Mouse (Mus musculus): ENCODE measurements around the gene Osmr.
"Not testable (repeated sequence)": the region's sequence is repeated elsewhere in the genome, so short reads cannot be mapped to it uniquely, and the experiment has no call there.

Gene Osmr

DNA sequence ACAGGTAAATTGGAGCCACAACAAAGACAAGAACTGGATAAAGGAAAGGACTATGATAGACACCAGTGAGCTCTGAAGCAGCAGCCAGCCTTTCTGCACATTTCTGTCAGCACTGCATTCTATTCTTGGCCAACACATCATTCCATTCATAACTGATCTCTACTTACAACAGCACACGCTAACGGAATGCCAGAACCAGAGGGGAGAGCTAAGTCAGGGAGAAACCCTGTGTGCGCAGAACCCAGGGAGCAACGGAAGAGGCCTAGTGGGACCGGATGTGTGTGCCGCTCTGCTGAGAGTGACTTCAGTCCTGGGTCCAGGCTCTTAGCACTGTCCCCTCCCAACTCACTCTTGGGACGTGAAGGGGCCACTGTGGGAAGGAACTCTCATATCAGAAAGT is 13.2 kb downstream of the Osmr start:
- no peak for DNase-seq (ENCODE audit: low spot score)

DNA sequence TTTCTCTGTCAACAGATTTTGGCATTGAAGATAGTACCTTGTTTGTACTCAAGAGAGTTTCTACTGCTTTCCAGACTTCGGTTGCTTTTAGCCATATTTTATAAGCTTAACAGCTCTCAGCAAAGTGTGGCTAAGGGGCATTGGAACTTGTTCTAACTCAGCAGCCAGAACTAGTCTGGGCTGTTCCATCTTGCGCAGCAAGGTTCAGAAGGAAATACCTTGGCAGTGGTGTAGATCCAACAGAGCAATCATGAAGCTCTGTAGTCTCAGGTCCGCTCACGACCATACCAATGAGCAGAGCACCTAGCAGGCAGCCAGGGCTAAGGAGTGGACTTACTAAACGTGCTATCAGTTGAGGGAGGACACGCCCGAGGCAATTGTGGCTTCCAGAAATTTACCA is 15.0 kb downstream of the Osmr start:
- DNase-seq (ENCODE audit: low spot score) = no peak

DNA sequence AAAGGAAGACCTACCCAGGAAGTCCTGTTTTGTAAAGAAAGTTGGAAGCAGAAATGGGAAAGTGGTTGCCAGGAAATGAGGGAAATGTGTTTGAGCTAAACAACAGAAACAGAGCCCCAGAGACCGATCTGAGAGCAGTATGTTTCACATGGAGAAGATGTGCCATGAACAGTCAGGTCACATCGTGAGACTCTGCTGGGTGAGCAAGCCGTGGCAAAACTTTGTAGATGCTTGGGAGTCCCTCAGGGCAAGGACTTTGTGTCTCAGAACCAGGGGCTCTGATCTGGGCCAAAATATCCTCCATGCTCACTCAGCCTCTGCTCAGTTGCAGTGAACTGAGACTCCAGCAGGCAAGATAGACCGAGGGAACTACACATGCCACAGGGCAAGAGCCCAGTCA is 15.9 kb downstream of the Osmr start:
- DNase-seq (ENCODE audit: low spot score) = no peak

DNA sequence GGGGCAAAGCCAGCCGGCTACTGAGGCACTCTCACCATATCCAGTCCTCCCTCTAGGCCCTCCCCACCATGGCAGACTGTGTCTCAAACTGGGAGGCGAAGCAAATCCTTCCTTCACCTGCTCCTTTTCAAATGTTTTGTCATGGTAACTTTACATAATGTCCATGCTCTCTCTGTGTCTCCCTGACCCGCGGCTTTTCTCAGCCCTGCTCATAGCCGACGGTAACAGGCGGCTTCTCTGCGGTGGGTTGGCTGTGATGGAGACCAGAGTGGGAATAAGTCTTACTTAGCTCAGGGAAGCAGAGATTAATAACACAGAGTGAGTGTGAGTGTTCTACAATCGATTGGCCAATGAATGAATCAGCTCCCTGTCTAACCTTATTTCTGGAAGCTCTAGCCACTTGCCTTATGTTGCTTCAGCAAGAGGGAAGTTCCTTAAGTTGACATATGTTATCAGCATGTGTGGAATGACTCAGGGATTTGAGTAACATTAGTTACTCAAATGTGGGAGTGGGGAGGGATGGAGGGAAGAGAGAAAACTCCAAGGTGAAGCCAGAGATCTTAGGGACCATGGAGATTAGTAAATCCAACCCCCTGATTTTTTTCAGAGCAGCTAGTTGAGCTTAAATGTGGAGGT is 17.4 kb downstream of the Osmr start:
- no peak for DNase-seq (ENCODE audit: low spot score)

DNA sequence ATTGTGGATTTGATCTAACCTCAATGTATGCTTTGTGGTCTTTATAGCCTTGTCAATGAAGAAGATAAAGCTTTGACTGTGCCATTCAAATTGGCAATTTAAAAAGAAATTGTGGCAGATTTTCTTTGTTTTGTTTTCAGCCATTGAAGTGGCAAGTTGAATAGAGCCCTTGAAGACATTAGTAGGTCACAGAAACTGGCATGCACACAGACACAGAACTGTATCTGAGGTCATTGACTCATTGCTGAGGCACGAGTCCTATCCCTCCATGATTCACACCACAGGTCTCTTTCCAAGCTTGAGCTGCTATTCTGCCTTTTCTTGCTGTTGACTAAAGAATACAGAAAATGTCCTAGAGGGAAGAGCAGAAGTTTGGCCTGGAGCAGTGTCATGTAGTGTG is 24.9 kb downstream of the Osmr start:
- DNase-seq (ENCODE audit: low spot score) = no peak

DNA sequence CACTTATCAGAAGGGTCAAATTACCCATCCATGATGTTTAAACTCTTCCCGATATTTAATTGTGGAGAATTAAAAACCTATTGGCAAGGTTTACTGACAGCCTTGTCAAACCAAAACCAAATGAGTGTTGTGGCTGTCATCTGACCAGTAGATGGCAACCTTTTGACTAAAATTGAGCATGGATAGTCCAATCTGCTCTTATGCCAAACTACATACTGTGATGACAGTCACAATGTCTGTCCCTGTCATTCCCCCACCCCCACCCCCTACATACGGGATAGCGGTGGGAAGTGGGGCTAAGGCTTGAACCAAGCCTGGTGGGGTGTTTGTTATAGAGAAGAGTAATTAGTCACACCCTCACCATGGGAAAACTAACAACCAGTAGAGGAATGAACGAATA is 34.6 kb downstream of the Osmr start:
- no peak for DNase-seq (ENCODE audit: low spot score)

DNA sequence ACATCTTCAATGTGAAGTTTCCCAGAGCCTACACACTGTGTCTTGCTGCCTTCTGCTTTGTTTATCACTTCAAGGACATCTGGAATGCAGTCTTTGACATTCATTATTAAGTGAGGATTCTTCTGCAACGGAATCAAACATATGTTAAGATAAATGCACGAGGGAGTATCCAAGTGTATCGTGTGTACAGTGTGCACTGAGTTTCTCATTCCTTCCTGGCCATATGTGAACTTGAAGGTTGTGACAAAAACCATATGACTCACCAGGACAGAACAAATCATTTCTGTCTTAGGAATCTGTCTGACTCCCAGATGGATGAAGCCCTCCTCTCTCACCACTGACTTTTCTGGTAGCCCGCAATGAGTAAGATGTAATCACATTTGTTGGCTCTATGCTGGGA is 59.0 kb downstream of the Osmr start:
- DNase-seq (ENCODE audit: low spot score) = no peak

DNA sequence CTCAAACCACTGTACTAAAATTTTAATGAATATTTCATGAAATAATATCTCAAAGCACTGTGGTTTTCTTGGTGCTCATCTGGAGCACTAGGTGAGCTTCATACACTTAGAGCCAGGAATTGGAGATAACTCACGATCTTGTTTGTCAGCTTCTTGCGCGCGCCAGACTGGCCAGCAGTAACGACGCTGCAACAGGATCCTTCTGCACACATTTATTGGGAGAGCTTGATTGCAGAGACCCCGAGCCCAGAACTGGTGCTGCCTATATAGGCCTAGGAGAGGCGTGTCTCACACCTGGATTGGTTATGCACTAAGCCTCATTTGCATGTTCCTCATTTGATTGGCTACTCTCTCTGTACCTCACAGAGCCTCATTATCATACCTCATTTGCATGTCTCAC is 73.6 kb downstream of the Osmr start:
- DNase-seq (ENCODE audit: low spot score) = not testable (repeated sequence)

DNA sequence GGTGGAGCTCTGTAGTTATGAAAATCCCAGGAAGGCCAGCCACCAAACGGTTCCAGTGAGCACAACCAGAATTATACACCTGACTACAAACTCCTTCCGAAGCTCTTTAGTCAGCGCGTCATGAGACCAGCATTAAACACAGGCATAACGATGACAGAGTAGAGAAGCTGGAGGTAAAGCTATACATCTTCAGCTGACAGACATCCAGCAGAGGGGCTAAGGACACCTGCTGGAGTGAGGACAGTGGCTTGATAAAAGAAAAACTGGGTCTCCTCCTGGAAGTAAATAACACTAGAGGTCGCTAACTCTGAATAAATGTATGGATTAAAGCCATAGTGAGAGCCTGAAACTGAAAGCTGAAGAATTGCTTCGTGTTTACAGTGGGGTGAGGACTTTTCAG is 81.9 kb downstream of the Osmr start:
- no peak for DNase-seq (ENCODE audit: low spot score)

DNA sequence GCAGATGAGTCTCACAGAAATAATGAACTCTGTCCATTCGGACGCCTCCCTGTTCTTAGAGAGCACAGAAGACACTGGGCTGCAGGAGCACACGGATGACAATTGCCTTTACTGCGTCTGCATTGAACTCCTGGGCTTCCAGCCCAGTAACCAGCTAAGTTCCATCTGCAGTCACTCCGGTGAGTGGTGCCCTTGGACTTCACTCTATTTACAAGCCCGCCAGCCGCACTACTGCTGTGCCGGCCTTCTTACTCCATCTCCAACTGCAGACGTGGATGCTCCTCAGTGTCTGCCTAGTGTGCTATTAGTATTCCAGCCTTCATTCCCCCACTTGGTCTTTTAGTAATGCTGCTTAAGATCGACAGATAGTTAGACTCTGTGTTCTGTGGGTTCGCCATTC is 83.1 kb downstream of the Osmr start:
- DNase-seq (ENCODE audit: low spot score) = no peak

DNA sequence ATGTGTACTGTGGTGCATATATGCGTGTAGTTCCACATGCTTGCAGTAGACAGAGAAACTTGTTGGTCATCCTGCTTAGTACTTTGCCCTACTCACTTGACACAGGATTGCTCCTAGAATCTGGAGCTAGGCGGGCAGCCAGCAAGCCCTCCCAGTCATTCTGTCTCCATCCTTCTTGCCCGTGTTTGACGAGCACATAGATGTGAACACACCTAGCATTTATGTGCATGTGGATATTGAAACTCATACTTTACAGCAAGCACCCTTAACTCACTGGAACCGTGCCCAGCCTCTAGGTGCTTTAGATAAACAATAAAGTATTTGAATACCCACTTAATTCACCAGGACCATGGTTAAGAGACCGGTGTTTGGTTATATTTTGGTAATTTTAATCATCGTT is 84.8 kb downstream of the Osmr start:
- no peak for DNase-seq (ENCODE audit: low spot score)

DNA sequence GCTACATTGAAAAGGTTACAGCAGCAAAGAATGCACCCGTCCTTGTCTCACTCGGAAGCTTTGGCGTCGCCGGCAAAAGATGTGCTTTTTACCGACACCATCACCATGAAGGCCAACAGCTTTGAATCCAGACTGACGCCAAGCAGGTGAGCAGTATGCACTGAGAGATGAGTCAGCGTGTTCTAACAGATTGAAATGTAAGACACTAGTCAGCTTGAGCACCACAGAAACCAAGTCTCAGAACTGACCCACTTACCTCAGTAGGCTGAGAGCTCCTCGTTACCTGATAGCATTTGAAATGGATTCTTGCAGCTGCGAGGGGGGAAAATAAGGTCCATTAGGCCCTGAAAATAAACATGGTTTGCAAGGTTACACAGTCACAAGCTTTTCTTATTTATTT is 87.5 kb downstream of the Osmr start:
- no peak for DNase-seq (ENCODE audit: low spot score)

DNA sequence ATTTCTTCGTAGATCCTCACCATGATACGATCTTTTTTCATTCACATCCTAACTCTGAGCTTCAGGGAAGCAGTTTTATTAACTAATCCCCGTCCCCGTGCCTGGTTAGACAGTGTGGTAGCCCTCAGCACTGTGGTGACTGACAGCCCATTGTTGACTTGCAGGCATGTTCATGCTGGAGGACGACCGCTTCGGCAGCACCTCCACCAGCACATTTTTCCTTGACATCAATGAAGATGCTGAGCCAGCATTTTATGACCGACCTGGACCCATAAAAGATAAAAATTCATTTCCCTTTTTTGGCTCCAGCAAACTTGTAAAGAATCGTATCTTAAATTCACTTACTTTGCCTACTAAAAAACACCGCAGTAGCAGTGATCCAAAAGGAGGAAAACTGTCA is 88.6 kb downstream of the Osmr start:
- DNase-seq (ENCODE audit: low spot score) = no peak

DNA sequence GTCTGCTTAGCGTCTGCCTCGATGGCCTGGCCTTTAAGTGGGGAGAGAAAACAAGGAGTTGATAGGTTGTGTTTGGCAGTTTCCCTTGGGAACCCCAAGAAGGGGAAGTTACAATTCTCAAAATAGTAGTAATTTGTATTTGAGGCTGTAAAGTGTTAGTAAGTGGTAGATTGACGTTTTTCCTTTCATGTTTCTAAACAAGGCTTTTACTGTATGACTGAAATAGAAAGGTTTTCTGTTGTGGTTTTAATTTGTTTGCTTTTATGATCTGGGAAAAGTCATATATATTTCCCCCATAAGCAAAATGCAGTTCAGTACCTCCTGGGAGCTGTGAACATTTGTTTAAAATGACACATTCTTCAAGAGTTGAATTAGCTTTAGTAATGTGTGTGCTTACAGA is 102.5 kb downstream of the Osmr start:
- DNase-seq (ENCODE audit: low spot score) = no peak

Data from ovary, postnatal 14 days (tissue).